Mouse (Mus musculus): Measurements from ENCODE around the gene Ipo7. TPM values are rescaled to one million over a fixed set of nuclear protein-coding genes. Genes with fewer than 3 reads are reported as not detected.

Gene Ipo7
- polyA plus RNA-seq, 1 experiment from 2014 or later: 58.0 TPM

- peak overlapping the region; percentile 98 for H3K27ac ChIP-seq (ENCODE audit: low read length)
- peaks cover 5% of the 10 kb centered on the region; the same call in 1 of the 2 replicates for H3K36me3 ChIP-seq (ENCODE audit: insufficient read depth, low read length)
- 0% methylated on average over 26 of the region's 26 CpGs for WGBS
- peak overlapping the region; percentile 74 for H3K4me3 ChIP-seq (ENCODE audit: low read length)
- H3K4me2 ChIP-seq (replicated peaks; ENCODE audit: low read depth, low read length): peak overlapping the region; percentile 83
- peaks cover 16% of the 10 kb centered on the region for H3K4me1 ChIP-seq (ENCODE audit: insufficient read depth, low read length)
- ATAC-seq (ENCODE audit: low FRiP score, low TSS enrichment): no peak; the same call in 1 of the 2 replicates
- H3K9ac ChIP-seq (replicated peaks; ENCODE audit: low read length): peak overlapping the region; percentile 99
- H3K9me3 ChIP-seq (ENCODE audit: low read length): no peaks in the 10 kb centered on the region
- no peaks in the 10 kb centered on the region for H3K27me3 ChIP-seq (ENCODE audit: insufficient read depth, low read length)
These were observed 42.7 kb downstream of the Ipo7 start for GRCm38 (mm10) chr7:110060669-110061198.

GRCm38 (mm10) chr7:110061199-110061751 lies 43.2 kb downstream of the Ipo7 start, which contains the start of gene Zfp143:
Zfp143 (plus strand) TSS chr7:110061217.
- no peaks in the 10 kb centered on the region for H3K9me3 ChIP-seq (ENCODE audit: low read length)
- peak within 1 kb of the TSS; percentile 100 for H3K27ac ChIP-seq (ENCODE audit: low read length)
- peak; percentile 99 for ATAC-seq (ENCODE audit: low FRiP score, low TSS enrichment)
- H3K4me2 ChIP-seq (replicated peaks; ENCODE audit: low read depth, low read length): peak within 1 kb of the TSS; percentile 83
- H3K4me3 ChIP-seq (ENCODE audit: low read length): peak within 1 kb of the TSS; percentile 74
- peak within 1 kb of the TSS; percentile 99 for H3K9ac ChIP-seq (replicated peaks; ENCODE audit: low read length)
- peaks cover 5% of the 10 kb centered on the region; the same call in 1 of the 2 replicates for H3K36me3 ChIP-seq (ENCODE audit: insufficient read depth, low read length)
- H3K27me3 ChIP-seq (ENCODE audit: insufficient read depth, low read length): no peaks in the 10 kb centered on the region
- under 1% methylated on average over 34 of the region's 34 CpGs for WGBS
- peaks cover 16% of the 10 kb centered on the region for H3K4me1 ChIP-seq (ENCODE audit: insufficient read depth, low read length)

- peaks cover 16% of the 10 kb centered on the region for H3K4me1 ChIP-seq (ENCODE audit: insufficient read depth, low read length)
- H3K9me3 ChIP-seq (ENCODE audit: low read length): no peaks in the 10 kb centered on the region
- peak overlapping the region; percentile 64 for H3K4me2 ChIP-seq (replicated peaks; ENCODE audit: low read depth, low read length)
- WGBS: under 1% methylated on average over 47 of the region's 48 CpGs
- peaks cover 5% of the 10 kb centered on the region; the same call in 1 of the 2 replicates for H3K36me3 ChIP-seq (ENCODE audit: insufficient read depth, low read length)
- H3K9ac ChIP-seq (replicated peaks; ENCODE audit: low read length): peak overlapping the region; percentile 95
- H3K4me3 ChIP-seq (ENCODE audit: low read length): peak overlapping the region; percentile 72
- no peaks in the 10 kb centered on the region for H3K27me3 ChIP-seq (ENCODE audit: insufficient read depth, low read length)
- H3K27ac ChIP-seq (ENCODE audit: low read length): peak overlapping the region; percentile 100
- peak; percentile 90 for ATAC-seq (ENCODE audit: low FRiP score, low TSS enrichment)
These were observed 43.7 kb downstream of the Ipo7 start for GRCm38 (mm10) chr7:110061752-110062273.

- Histone ChIP-seq H3K4me1 (ENCODE audit: insufficient read depth, low read length) (peaks cover 16% of the 10 kb centered on the region), H3K9me3 (ENCODE audit: low read length) (no peaks in the 10 kb centered on the region), H3K4me3 (ENCODE audit: low read length) (no peak overlapping the region), H3K4me2 (replicated peaks; ENCODE audit: low read depth, low read length) (no peak overlapping the region), H3K9ac (replicated peaks; ENCODE audit: low read length) (no peak overlapping the region), H3K27ac (ENCODE audit: low read length) (no peak overlapping the region), H3K36me3 (ENCODE audit: insufficient read depth, low read length) (0 out of 2 replicates have a peak, but pooled peaks cover 4% of the 10 kb centered on the region), H3K27me3 (ENCODE audit: insufficient read depth, low read length) (no peaks in the 10 kb centered on the region)
- ATAC-seq (ENCODE audit: low FRiP score, low TSS enrichment): no peak
- WGBS: 98% methylated on average over 9 of the region's 9 CpGs
These were observed 45.7 kb downstream of the Ipo7 start for GRCm38 (mm10) chr7:110063731-110064130.

- no peak for ATAC-seq (ENCODE audit: low FRiP score, low TSS enrichment)
- no peaks in the 10 kb centered on the region for H3K4me1 ChIP-seq (ENCODE audit: insufficient read depth, low read length)
- peaks cover 32% of the 10 kb centered on the region for H3K36me3 ChIP-seq (ENCODE audit: insufficient read depth, low read length)
- no peak overlapping the region for H3K27ac ChIP-seq (ENCODE audit: low read length)
- H3K27me3 ChIP-seq (ENCODE audit: insufficient read depth, low read length): no peaks in the 10 kb centered on the region
- H3K9ac ChIP-seq (replicated peaks; ENCODE audit: low read length): no peak overlapping the region
- H3K4me3 ChIP-seq (ENCODE audit: low read length): no peak overlapping the region
- H3K9me3 ChIP-seq (ENCODE audit: low read length): no peaks in the 10 kb centered on the region
- 92% methylated on average over 2 of the region's 2 CpGs for WGBS
- no peak overlapping the region for H3K4me2 ChIP-seq (replicated peaks; ENCODE audit: low read depth, low read length)
These were observed 51.0 kb downstream of the Ipo7 start for GRCm38 (mm10) chr7:110069070-110069469.

- WGBS: 94% methylated on average over 5 of the region's 5 CpGs
- Histone ChIP-seq H3K36me3 (ENCODE audit: insufficient read depth, low read length) (peaks cover 64% of the 10 kb centered on the region), H3K27ac (ENCODE audit: low read length) (no peak overlapping the region), H3K4me3 (ENCODE audit: low read length) (no peak overlapping the region), H3K9me3 (ENCODE audit: low read length) (no peaks in the 10 kb centered on the region), H3K9ac (replicated peaks; ENCODE audit: low read length) (no peak overlapping the region), H3K4me1 (ENCODE audit: insufficient read depth, low read length) (no peaks in the 10 kb centered on the region), H3K4me2 (replicated peaks; ENCODE audit: low read depth, low read length) (no peak overlapping the region), H3K27me3 (ENCODE audit: insufficient read depth, low read length) (no peaks in the 10 kb centered on the region)
- no peak for ATAC-seq (ENCODE audit: low FRiP score, low TSS enrichment)
These were observed 60.1 kb downstream of the Ipo7 start for GRCm38 (mm10) chr7:110078168-110078567.

- 69% methylated on average over 13 of the region's 13 CpGs for WGBS
- Histone ChIP-seq H3K36me3 (ENCODE audit: insufficient read depth, low read length) (peaks cover 65% of the 10 kb centered on the region), H3K27ac (ENCODE audit: low read length) (no peak overlapping the region), H3K4me1 (ENCODE audit: insufficient read depth, low read length) (0 out of 2 replicates have a peak, but pooled peaks cover 3% of the 10 kb centered on the region), H3K4me2 (replicated peaks; ENCODE audit: low read depth, low read length) (no peak overlapping the region), H3K4me3 (ENCODE audit: low read length) (no peak overlapping the region), H3K9ac (replicated peaks; ENCODE audit: low read length) (no peak overlapping the region), H3K9me3 (ENCODE audit: low read length) (no peaks in the 10 kb centered on the region), H3K27me3 (ENCODE audit: insufficient read depth, low read length) (no peaks in the 10 kb centered on the region)
- ATAC-seq (ENCODE audit: low FRiP score, low TSS enrichment): 0 out of 2 replicates have a peak, but pooled peaks have one; percentile 58
These were observed 65.5 kb downstream of the Ipo7 start for GRCm38 (mm10) chr7:110083386-110084165.

- H3K9me3 ChIP-seq (ENCODE audit: low read length): no peaks in the 10 kb centered on the region
- 0 out of 2 replicates have a peak, but pooled peaks cover 3% of the 10 kb centered on the region for H3K4me1 ChIP-seq (ENCODE audit: insufficient read depth, low read length)
- peaks cover 60% of the 10 kb centered on the region for H3K36me3 ChIP-seq (ENCODE audit: insufficient read depth, low read length)
- no peaks in the 10 kb centered on the region for H3K27me3 ChIP-seq (ENCODE audit: insufficient read depth, low read length)
- no peak overlapping the region for H3K27ac ChIP-seq (ENCODE audit: low read length)
- H3K9ac ChIP-seq (replicated peaks; ENCODE audit: low read length): no peak overlapping the region
- no peak overlapping the region for H3K4me3 ChIP-seq (ENCODE audit: low read length)
- no peak for ATAC-seq (ENCODE audit: low FRiP score, low TSS enrichment)
- no peak overlapping the region for H3K4me2 ChIP-seq (replicated peaks; ENCODE audit: low read depth, low read length)
These were observed 67.1 kb downstream of the Ipo7 start for GRCm38 (mm10) chr7:110085217-110085616.

GRCm38 (mm10) chr7:110087914-110088313 lies 69.8 kb downstream of the Ipo7 start:
- 0 out of 2 replicates have a peak, but pooled peaks cover 3% of the 10 kb centered on the region for H3K4me1 ChIP-seq (ENCODE audit: insufficient read depth, low read length)
- H3K27ac ChIP-seq (ENCODE audit: low read length): peak overlapping the region; percentile 73
- H3K9me3 ChIP-seq (ENCODE audit: low read length): no peaks in the 10 kb centered on the region
- 66% methylated on average over 4 of the region's 4 CpGs for WGBS
- H3K27me3 ChIP-seq (ENCODE audit: insufficient read depth, low read length): no peaks in the 10 kb centered on the region
- H3K4me3 ChIP-seq (ENCODE audit: low read length): no peak overlapping the region
- H3K4me2 ChIP-seq (replicated peaks; ENCODE audit: low read depth, low read length): no peak overlapping the region
- peak; percentile 67; the same call in 1 of the 2 replicates for ATAC-seq (ENCODE audit: low FRiP score, low TSS enrichment)
- peaks cover 66% of the 10 kb centered on the region for H3K36me3 ChIP-seq (ENCODE audit: insufficient read depth, low read length)
- H3K9ac ChIP-seq (replicated peaks; ENCODE audit: low read length): no peak overlapping the region

Measured in kidney, embryonic 16.5 days (tissue).